Mouse (Mus musculus) brain, embryonic 18.5 days (tissue): ENCODE data around the gene Cmtm6.

Source experiments
- DNase-seq: peaks from one replicate; pipeline ENCODE4 v3.0.0-alpha.2; 2012; ENCODE audit warnings: low read depth, low spot score

Gene Cmtm6

DNA sequence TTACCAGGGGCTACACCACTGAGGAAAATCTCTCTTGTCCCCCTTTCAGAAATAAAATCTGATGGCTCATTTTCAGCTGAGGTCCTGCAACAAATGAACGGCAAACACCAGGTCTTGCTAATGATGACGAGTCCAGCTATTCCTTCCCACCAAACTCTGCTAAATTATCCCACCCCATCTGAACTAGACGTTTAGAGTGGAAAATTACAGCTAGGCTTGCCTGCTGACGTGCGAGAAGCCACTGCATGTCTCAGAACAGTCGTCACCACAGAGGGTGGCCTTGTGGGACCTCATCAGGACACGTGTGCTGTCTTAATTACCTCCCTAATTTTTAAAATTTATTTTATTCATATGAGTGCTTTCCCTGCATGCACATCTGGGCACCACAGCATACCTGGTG, 40.6 kb downstream of the Cmtm6 start:
- no peak for DNase-seq

GRCm38 (mm10) chr9:114774629-114775028, 43.7 kb downstream of the Cmtm6 start:
- no peak for DNase-seq

DNA sequence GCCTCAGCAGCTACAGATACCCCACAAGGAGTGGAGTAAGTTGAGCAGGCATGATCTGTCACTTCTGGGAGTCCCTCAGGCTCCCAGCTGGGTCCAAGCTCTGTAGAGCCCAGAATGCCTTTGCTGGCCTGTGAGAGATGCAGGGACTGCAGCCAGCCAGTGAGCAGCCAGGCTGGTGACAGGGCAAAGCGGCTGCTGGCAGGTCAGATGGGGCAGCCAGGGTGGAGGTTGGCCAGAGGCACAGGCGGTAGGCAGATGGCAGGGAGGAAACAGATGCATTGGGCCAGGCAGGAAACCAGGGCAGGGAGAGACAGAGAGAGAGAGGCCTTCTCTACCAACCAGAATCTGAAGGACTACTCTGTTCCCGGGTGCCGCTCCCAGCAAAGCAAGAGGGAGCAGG, 44.4 kb downstream of the Cmtm6 start:
- DNase-seq, result no peak

GRCm38 (mm10) chr9:114776361-114776760, 45.4 kb downstream of the Cmtm6 start:
- no peak for DNase-seq

- DNase-seq, result no peak
Observed at GRCm38 (mm10) chr9:114777178-114778046, 46.5 kb downstream of the Cmtm6 start.

- DNase-seq, result no peak
Observed at GRCm38 (mm10) chr9:114778047-114778390, 47.1 kb downstream of the Cmtm6 start.

DNA sequence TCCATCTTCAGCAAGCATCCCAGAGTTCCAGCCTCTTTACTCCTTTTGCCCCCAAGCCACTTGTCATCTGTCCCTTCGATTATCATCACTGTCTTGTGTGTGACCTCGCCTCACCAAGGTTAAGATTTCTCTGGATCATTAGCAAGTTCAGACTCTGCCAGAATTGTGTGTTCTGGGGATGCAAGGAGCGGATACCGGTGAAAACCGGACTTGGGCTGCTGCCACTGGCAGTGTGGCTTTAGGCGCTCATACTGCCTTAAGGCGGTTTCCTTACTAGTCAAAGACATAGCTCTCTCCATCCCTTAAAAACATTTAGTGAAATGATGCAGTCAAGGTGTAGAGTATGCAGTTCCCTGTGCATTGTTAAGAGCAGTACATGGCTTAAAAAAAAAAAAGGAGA, 48.0 kb downstream of the Cmtm6 start:
- DNase-seq, result no peak

GRCm38 (mm10) chr9:114779984-114780745, 49.2 kb downstream of the Cmtm6 start:
- DNase-seq, result no peak

GRCm38 (mm10) chr9:114780746-114781525, 50.0 kb downstream of the Cmtm6 start:
- DNase-seq, result no peak

- DNase-seq, result no peak
Observed at GRCm38 (mm10) chr9:114781526-114782212, 50.8 kb downstream of the Cmtm6 start, which contains the start of gene Cmtm7. Gene Cmtm7 (minus strand): TSS chr9:114781856.

DNA sequence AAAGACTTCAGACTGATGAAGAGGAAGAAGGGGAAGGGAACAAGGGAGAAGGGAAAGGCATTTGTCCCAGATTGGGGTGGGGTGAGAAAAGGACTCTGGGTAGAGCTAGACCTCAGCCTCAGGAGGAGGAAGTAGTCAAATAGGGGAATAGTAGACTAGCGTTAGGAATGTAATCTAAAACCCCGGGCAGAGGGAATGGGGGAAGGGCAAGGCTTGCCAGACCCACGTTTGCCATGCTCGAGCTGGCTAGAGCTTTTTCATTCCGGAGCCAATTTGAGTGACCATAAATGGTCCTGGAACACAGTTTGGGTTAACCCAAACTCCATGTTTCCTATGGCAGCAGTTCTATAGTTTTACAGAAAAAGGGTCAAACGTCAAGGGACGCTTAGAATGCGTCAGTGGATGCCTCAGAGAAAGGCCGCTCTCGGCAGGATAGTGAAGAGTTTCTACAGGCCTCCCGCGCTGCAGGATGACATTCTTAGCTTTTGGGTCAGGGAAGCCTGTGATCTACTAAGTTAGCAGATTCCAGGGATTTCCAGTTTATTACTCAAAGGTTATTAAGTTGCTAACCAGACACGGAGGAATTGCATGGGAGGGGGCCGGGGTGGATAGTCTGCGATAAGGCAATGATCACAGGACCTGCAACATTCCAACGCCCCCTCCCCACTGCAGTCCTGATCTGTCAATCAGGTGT, 54.7 kb downstream of the Cmtm6 start:
- no peak for DNase-seq

GRCm38 (mm10) chr9:114787134-114787533, 56.2 kb downstream of the Cmtm6 start:
- DNase-seq, result no peak

GRCm38 (mm10) chr9:114787716-114788115, 56.8 kb downstream of the Cmtm6 start:
- DNase-seq, result no peak

- DNase-seq, result no peak
Observed at GRCm38 (mm10) chr9:114788697-114789096, 57.8 kb downstream of the Cmtm6 start.

DNA sequence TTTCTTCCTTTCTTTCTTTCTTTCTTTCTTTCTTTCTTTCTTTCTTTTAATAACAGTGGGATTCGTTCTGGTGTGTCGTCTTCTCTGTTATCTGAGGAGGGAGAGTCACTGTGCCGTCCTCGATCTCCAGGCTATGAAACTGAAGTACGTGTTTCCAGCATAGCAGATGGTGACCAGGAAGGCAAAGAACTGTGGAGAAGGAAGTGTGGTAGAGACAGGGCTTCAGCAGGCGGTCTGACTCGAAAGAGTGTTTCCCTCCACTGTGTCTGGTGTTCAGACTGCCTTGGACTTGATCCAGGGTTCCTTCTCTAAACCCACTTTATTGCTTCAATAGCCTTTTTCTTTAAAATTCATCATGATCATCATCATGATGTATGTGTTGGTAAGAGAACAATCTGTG, 58.6 kb downstream of the Cmtm6 start:
- no peak for DNase-seq

GRCm38 (mm10) chr9:114789989-114790388, 59.1 kb downstream of the Cmtm6 start:
- DNase-seq, result no peak

- DNase-seq, result no peak
Observed at GRCm38 (mm10) chr9:114793764-114794295, 62.9 kb downstream of the Cmtm6 start.

DNA sequence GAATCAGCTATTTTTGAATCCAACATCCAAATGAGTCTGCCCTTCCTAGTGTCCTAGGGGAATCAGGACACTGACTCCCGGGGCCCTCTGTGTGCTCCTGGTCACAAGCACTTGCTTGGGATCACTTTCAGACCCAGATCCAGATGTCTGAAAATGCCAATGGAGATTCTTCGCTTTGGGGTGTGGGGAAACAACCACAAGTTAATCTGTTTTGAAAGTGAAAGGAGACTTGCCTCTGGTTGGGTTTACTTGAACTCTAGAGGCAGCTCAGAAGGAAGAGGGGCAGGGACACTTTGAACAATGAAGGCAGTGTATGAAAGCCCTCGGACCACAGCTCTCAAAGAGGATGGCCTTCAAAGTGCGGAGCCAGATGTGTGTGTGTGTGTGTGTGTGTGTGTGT, 63.6 kb downstream of the Cmtm6 start:
- no peak for DNase-seq

- no peak for DNase-seq
Observed at GRCm38 (mm10) chr9:114796473-114797050, 65.6 kb downstream of the Cmtm6 start.

- DNase-seq, result peak; percentile 50
Observed at GRCm38 (mm10) chr9:114797329-114798004, 66.6 kb downstream of the Cmtm6 start.
